Mouse (Mus musculus): ENCODE data around the gene Mtm1.

DNA sequence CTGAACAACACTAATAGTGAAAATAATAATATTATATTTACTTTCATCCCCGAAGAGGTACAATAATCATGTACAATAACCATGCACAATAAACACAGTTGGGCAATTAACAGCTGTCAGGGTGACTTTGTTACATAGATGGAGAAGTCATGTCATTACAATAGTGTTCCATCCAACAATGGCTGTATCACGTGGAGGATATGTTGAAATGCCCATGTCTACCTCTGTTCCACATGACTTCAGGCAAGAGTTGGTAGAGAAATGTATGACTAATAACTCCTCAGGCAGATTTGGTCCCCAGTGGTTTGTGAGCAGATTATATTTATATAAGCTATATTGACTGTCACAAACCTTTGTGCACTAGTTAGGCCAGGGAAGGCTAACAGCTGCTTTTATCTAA is 5.8 kb upstream of the Mtm1 start:
- TF ChIP-seq CTCF (IDR thresholded peaks at IDR 0.05; ENCODE audit: control insufficient read depth, insufficient read depth, low read length): no peak
- no peak for TF ChIP-seq POLR2A (IDR thresholded peaks at IDR 0.05; ENCODE audit: borderline replicate concordance, control insufficient read depth, low read depth, low read length)

Measured in bone marrow, adult 2 months (tissue).